Mouse (Mus musculus) spleen, adult 2 months (tissue): ENCODE measurements at regions not wholly inside any gene's neighbourhood (a gene's known extent, or its start where the extent isn't known, plus 50 kb on each side); places are given as distances from the start of the nearest gene placed in this dataset.

ENCODE experiments used
- CTCF ChIP-seq: fragments of 200-500 bp; IDR thresholded peaks from 2 replicates; pipeline ENCODE4 v1.5.1; 2011; ENCODE audit warnings: mild to moderate bottlenecking, inconsistent platforms; ENCODE audit not compliant: insufficient read depth, insufficient read length, insufficient replicate concordance; ENCODE audit errors: extremely low read depth
- POLR2A ChIP-seq: fragments of 200-500 bp; IDR thresholded peaks from 2 replicates; pipeline ENCODE4 v1.6.1; 2011; ENCODE audit warnings: low read depth, low read length, inconsistent platforms

- TF ChIP-seq CTCF (no peak), POLR2A (no peak)
Measured at GRCm38 (mm10) chr5:12293685-12294084, 89.5 kb upstream of the Sema3d start.
